Mouse (Mus musculus): Measurements from ENCODE around the gene Ccdc85c. TPM values are rescaled to one million over a fixed set of nuclear protein-coding genes. Genes with fewer than 3 reads are reported as not detected.

Ccdc85c gene
- polyA plus RNA-seq, 1 experiment from 2014 or later, result 4.2 TPM

DNA sequence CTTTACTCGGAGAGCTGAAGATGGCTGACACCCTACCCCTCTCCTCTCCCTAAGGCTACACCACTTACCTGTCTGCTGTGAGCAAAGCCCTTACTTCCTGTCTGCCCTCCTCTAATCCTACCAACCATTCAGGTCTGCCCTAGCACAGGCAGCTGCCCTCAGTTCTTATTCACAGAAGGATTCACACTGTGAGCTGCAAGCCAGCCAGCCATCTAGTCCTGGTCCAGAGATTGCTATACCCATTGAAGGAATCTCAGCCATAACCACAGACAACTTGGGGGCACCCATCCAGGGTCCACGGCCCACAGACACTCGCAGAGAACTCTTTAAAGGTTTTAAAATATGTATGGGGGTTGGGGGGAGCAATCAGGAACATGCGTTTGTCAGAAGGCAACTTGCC lies 11.2 kb upstream of the Ccdc85c start:
- Histone ChIP-seq H3K4me1 (ENCODE audit: control insufficient read depth, insufficient read depth, low read length) (0 out of 2 replicates have a peak, but pooled peaks cover 3% of the 10 kb centered on the region), H3K27ac (ENCODE audit: low read length) (no peak overlapping the region), H3K9me3 (replicated peaks; ENCODE audit: control insufficient read depth, low read length) (no peaks in the 10 kb centered on the region), H3K36me3 (ENCODE audit: control insufficient read depth, insufficient read depth) (no peaks in the 10 kb centered on the region), H3K9ac (ENCODE audit: low read length) (no peak overlapping the region), H3K27me3 (ENCODE audit: control insufficient read depth, insufficient read depth, low read length) (no peaks in the 10 kb centered on the region), H3K4me3 (ENCODE audit: low read length) (no peak overlapping the region), H3K4me2 (ENCODE audit: low read depth, low read length) (no peak overlapping the region)
- ATAC-seq (replicated peaks; ENCODE audit: extremely low read depth, insufficient read depth, low FRiP score), result no peak
- WGBS, result 86% methylated on average over 4 of the region's 4 CpGs

DNA sequence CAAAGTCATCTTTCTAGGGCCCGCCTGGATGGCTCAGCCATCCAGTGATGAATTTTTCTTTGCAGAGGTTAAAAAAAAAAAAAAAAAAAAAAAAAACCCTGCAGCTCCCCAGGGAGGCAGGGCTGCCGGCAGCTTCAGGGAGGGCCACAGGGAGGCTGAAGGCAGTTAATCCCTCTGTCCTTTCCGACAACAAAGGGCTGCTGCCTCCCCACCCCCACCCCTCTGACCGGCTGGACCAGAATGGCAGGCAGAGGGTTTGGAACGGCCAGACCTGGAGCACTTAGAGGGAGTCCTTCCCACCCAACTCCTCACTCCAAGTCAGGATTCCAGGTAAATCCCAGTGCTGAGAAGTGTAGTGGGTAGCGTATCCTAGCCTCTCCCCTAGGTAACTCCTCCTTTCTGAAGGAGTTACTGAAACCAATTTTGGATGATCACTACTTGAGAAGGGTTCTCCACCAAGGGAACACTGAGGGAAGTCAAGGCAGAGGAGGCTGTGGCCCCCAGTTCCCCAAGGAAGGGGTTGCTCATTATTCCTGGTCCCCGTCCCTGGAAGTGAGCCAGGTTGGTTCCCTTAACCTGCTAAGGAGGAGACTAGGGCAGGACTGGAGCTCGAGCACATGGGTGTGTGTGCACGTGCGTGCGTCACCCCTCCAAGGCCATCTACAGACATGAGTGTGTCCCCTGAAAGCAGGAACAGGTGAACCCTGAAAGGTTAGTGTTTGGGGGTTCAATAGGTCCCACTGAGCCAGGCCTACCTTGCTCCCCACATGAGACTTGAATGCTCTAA lies 10.2 kb upstream of the Ccdc85c start:
- Histone ChIP-seq H3K4me2 (ENCODE audit: low read depth, low read length) (0 out of 2 replicates have a peak overlapping the region, but pooled peaks have one; percentile 2), H3K27me3 (ENCODE audit: control insufficient read depth, insufficient read depth, low read length) (no peaks in the 10 kb centered on the region), H3K9me3 (replicated peaks; ENCODE audit: control insufficient read depth, low read length) (no peaks in the 10 kb centered on the region), H3K4me3 (ENCODE audit: low read length) (no peak overlapping the region), H3K36me3 (ENCODE audit: control insufficient read depth, insufficient read depth) (no peaks in the 10 kb centered on the region), H3K4me1 (ENCODE audit: control insufficient read depth, insufficient read depth, low read length) (0 out of 2 replicates have a peak, but pooled peaks cover 3% of the 10 kb centered on the region), H3K27ac (ENCODE audit: low read length) (no peak overlapping the region), H3K9ac (ENCODE audit: low read length) (no peak overlapping the region)
- no peak for ATAC-seq (replicated peaks; ENCODE audit: extremely low read depth, insufficient read depth, low FRiP score)
- WGBS, result 42% methylated on average over 11 of the region's 11 CpGs

DNA sequence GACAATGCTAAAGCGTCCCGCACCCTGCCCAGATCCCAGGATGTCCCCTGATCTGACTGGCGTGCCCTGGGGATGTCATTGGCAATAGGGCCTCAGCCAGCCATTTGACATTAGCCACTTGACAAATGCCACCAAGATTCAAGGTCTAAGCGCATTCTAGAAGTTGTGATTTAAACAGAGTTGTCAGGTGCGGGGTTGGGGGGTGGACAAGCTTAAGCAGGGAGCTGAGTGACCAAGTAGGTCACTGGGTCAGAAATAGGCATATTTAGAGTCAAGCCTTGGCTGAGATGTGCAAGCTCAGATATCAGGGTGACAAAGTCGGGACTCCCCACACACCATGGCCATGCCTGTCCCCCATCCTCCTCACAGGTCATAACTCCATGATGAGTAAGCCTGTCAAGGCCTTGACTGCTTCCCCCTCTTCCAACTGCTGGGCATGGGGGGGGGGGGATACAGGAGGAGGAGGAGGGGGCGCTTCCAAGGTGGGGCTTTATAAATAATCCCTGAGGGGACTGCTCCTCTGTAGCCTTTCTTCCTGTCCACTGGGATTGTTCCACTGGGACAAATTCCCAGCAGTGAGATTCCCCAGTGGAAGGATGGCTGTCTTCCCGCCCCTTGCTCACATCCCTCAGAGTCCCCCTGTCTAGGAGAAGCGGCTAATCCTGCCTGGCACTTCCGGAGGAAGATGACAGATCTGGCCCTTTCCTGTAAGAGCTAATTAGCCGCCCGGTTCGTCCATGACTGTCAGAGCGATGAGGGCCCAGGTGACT lies 9.4 kb upstream of the Ccdc85c start:
- no peak overlapping the region for H3K9ac ChIP-seq (ENCODE audit: low read length)

DNA sequence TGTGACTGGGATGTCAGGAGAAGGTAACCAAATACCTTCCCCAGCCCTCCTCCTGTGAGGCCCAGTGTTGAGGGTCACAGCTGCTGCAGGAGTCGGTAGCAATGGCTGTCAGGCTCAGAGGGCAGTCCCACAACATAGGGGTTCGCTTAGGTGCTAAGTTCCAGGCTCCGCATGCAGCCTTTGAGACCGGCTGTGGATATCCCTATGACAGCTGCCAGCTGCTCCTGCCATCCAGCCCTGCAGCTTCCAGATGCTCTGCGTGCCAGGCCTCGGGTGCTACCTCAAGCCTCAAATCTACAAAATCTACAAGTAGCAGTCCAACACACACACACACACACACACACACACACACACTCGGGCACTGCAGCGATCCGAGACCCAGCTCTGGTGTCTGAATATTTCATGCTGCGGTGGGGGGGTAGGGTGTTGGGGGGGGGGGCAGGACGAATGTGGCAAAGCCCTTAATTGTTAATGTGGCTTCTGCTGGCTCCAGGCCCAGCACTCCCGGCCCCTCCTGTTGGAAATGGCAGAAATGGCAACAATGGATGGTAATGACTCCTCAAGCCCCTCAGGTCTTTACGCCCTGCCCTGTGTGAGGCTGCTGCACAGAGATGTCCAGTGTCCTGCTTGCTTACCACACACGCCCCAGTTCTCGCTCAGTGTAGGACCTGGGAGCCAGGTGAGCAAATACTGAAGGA lies 3.1 kb upstream of the Ccdc85c start:
- Histone ChIP-seq H3K9ac (ENCODE audit: low read length) (no peak overlapping the region), H3K4me2 (ENCODE audit: low read depth, low read length) (no peak overlapping the region), H3K36me3 (ENCODE audit: control insufficient read depth, insufficient read depth) (no peaks in the 10 kb centered on the region), H3K27ac (ENCODE audit: low read length) (no peak overlapping the region), H3K27me3 (ENCODE audit: control insufficient read depth, insufficient read depth, low read length) (0 out of 2 replicates have a peak, but pooled peaks cover 4% of the 10 kb centered on the region), H3K9me3 (replicated peaks; ENCODE audit: control insufficient read depth, low read length) (no peaks in the 10 kb centered on the region), H3K4me3 (ENCODE audit: low read length) (no peak overlapping the region), H3K4me1 (ENCODE audit: control insufficient read depth, insufficient read depth, low read length) (peaks cover 12% of the 10 kb centered on the region)
- WGBS, result 56% methylated on average over 15 of the region's 15 CpGs
- ATAC-seq (replicated peaks; ENCODE audit: extremely low read depth, insufficient read depth, low FRiP score), result no peak

More for the DNA sequence above, 9.4 kb upstream of the Ccdc85c start:
- no peaks in the 10 kb centered on the region for H3K27me3 ChIP-seq (ENCODE audit: control insufficient read depth, insufficient read depth, low read length)
- H3K4me3 ChIP-seq (ENCODE audit: low read length), result no peak overlapping the region
- H3K4me1 ChIP-seq (ENCODE audit: control insufficient read depth, insufficient read depth, low read length), result 0 out of 2 replicates have a peak, but pooled peaks cover 3% of the 10 kb centered on the region
- H3K9me3 ChIP-seq (replicated peaks; ENCODE audit: control insufficient read depth, low read length), result no peaks in the 10 kb centered on the region
- 0 out of 2 replicates have a peak overlapping the region, but pooled peaks have one; percentile 2 for H3K4me2 ChIP-seq (ENCODE audit: low read depth, low read length)
- ATAC-seq (replicated peaks; ENCODE audit: extremely low read depth, insufficient read depth, low FRiP score), result no peak
- H3K36me3 ChIP-seq (ENCODE audit: control insufficient read depth, insufficient read depth), result no peaks in the 10 kb centered on the region
- 41% methylated on average over 14 of the region's 14 CpGs for WGBS
- no peak overlapping the region for H3K27ac ChIP-seq (ENCODE audit: low read length)

DNA sequence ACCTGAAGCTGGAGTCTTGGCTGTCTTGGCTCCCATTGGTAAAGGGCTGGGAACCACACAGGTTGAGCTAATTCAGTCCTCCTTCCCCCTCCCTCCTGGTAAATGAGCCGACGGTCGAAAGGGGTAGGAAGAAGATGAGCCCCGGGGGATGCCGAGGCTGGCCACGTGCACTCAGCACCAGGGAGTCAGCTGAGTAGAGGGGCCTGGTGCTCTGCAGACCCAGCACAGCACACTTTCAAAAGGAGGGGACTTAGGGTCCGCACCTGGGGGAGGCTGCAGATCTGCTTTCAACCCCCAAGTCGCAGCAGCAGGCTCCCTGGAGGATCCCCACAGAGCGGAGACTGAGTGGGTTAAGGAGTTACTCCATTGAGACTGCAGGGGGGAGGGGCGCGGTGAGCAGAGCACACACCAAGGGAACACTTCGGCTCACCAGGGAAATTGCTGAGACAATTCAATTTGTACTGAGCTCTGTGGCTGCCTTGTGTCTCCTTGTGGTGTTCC lies 2.2 kb upstream of the Ccdc85c start:
- Histone ChIP-seq H3K4me1 (ENCODE audit: control insufficient read depth, insufficient read depth, low read length) (peaks cover 22% of the 10 kb centered on the region), H3K36me3 (ENCODE audit: control insufficient read depth, insufficient read depth) (no peaks in the 10 kb centered on the region), H3K4me2 (ENCODE audit: low read depth, low read length) (peak overlapping the region; percentile 9; the same call in 1 of the 2 replicates), H3K4me3 (ENCODE audit: low read length) (no peak overlapping the region), H3K9ac (ENCODE audit: low read length) (no peak overlapping the region), H3K9me3 (replicated peaks; ENCODE audit: control insufficient read depth, low read length) (no peaks in the 10 kb centered on the region), H3K27me3 (ENCODE audit: control insufficient read depth, insufficient read depth, low read length) (0 out of 2 replicates have a peak, but pooled peaks cover 4% of the 10 kb centered on the region), H3K27ac (ENCODE audit: low read length) (no peak overlapping the region)
- WGBS, result 15% methylated on average over 12 of the region's 12 CpGs
- ATAC-seq (replicated peaks; ENCODE audit: extremely low read depth, insufficient read depth, low FRiP score), result no peak

DNA sequence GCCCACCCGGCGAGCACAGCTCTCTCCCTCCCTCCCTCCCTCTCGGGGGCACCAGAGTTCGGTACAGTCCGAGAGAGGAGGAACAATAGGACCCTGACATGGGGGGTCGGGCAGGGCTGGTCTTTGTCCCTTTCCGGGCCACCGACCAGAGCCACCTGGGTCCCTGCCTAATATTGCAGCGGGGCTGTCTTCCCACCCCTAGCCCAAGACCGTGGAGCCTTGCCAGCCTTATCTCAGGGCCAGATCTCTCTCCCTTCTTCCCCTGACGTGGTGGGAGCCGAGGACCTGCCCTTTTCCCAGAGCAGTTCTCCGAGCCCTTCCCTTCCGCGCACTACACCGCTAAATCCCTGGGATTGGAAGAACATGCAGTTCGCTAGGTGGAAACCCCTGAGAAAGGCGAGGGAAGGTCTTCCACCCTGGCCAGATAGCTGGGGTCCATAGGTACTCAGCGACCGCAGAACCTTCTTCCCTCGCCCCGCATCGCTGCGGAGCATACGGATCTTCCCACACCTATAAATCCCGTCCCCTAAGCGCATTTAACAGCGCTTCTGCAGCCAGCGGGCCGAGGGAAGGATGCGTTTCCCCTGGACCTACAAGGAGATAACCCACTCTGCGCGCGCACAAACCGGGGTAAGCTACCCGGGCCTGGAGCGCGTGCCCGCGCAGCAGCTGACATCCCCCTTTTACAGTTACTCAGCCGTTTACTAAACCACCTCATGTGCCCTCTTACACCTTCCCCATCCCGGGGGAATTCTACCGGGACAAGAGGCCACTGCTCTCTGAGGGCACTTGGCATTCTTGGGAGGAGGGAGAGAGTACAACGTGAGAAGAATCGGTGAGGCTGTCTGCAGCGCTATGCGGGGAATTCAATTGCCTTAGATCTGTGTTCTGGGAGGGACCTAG lies 946 bp upstream of the Ccdc85c start:
- Histone ChIP-seq H3K27me3 (ENCODE audit: control insufficient read depth, insufficient read depth, low read length) (0 out of 2 replicates have a peak, but pooled peaks cover 4% of the 10 kb centered on the region), H3K36me3 (ENCODE audit: control insufficient read depth, insufficient read depth) (no peaks in the 10 kb centered on the region), H3K9ac (ENCODE audit: low read length) (peak overlapping the region; percentile 83), H3K4me3 (ENCODE audit: low read length) (peak overlapping the region; percentile 81), H3K27ac (ENCODE audit: low read length) (peak overlapping the region; percentile 76), H3K9me3 (replicated peaks; ENCODE audit: control insufficient read depth, low read length) (no peaks in the 10 kb centered on the region), H3K4me2 (ENCODE audit: low read depth, low read length) (peak overlapping the region; percentile 98), H3K4me1 (ENCODE audit: control insufficient read depth, insufficient read depth, low read length) (peaks cover 34% of the 10 kb centered on the region)
- under 1% methylated on average over 46 of the region's 47 CpGs for WGBS
- ATAC-seq (replicated peaks; ENCODE audit: extremely low read depth, insufficient read depth, low FRiP score), result no peak

DNA sequence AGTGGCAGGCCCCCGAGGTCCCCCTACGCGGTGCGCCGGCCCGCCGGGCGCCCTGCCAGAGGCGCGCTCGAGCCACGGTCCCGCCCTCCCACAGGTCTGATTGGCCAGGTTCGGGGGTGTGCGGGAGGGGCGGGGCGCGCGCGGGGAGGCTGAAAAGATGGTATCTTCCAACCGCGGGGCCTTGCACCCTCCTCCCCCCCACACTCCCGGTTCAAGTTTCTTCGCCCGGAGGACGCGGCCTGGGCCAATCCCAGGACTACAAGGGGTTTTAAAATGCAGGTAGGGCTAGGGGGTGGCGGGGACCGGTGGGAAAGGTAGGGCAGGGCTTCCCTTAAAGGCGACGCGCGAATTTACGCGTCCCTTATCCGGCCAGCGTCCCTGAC lies 274 bp upstream of the Ccdc85c start:
- Histone ChIP-seq H3K9me3 (replicated peaks; ENCODE audit: control insufficient read depth, low read length) (no peaks in the 10 kb centered on the region), H3K9ac (ENCODE audit: low read length) (peak overlapping the region; percentile 83), H3K36me3 (ENCODE audit: control insufficient read depth, insufficient read depth) (no peaks in the 10 kb centered on the region), H3K27me3 (ENCODE audit: control insufficient read depth, insufficient read depth, low read length) (0 out of 2 replicates have a peak, but pooled peaks cover 4% of the 10 kb centered on the region), H3K4me1 (ENCODE audit: control insufficient read depth, insufficient read depth, low read length) (peaks cover 41% of the 10 kb centered on the region), H3K4me2 (ENCODE audit: low read depth, low read length) (peak overlapping the region; percentile 98), H3K4me3 (ENCODE audit: low read length) (peak overlapping the region; percentile 81), H3K27ac (ENCODE audit: low read length) (peak overlapping the region; percentile 76)
- under 1% methylated on average over 35 of the region's 37 CpGs for WGBS
- peak; percentile 93 for ATAC-seq (replicated peaks; ENCODE audit: extremely low read depth, insufficient read depth, low FRiP score)

DNA sequence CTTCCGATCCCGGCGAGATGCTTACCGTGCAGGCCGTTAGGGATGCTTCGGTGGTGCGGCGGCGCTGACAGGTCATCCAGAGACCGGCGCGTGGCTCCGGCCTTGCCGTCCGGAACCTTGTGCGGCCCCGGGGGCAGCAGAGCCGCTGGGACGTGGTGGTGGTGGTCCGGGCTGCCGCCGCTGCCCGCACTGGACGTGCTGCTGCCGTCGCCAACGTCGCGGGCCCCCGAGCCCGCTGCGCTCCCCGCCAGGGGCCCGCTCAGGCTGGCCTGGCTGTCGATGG lies 971 bp downstream of the Ccdc85c start:
- Histone ChIP-seq H3K9me3 (replicated peaks; ENCODE audit: control insufficient read depth, low read length) (no peaks in the 10 kb centered on the region), H3K4me1 (ENCODE audit: control insufficient read depth, insufficient read depth, low read length) (peaks cover 52% of the 10 kb centered on the region), H3K27ac (ENCODE audit: low read length) (no peak overlapping the region), H3K4me2 (ENCODE audit: low read depth, low read length) (peak overlapping the region; percentile 98), H3K27me3 (ENCODE audit: control insufficient read depth, insufficient read depth, low read length) (0 out of 2 replicates have a peak, but pooled peaks cover 4% of the 10 kb centered on the region), H3K36me3 (ENCODE audit: control insufficient read depth, insufficient read depth) (no peaks in the 10 kb centered on the region), H3K4me3 (ENCODE audit: low read length) (peak overlapping the region; percentile 81), H3K9ac (ENCODE audit: low read length) (peak overlapping the region; percentile 88)
- WGBS, result 0% methylated on average over 29 of the region's 35 CpGs
- no peak for ATAC-seq (replicated peaks; ENCODE audit: extremely low read depth, insufficient read depth, low FRiP score)

Data from heart, embryonic 16.5 days (tissue).